Mouse (Mus musculus) v-Abl transformed pro-B cells (cell line): ENCODE results near the gene Yjefn3.

Experiments
- in situ Hi-C, 2 experiments: fragments of 400-800 bp; cut with MboI; formaldehyde crosslinking; loops; one replicate each; pipeline ENCODE4 v1.15.1; 2025; ENCODE audit not compliant: unreplicated experiment in 2 of 2

The Yjefn3 gene

DNA sequence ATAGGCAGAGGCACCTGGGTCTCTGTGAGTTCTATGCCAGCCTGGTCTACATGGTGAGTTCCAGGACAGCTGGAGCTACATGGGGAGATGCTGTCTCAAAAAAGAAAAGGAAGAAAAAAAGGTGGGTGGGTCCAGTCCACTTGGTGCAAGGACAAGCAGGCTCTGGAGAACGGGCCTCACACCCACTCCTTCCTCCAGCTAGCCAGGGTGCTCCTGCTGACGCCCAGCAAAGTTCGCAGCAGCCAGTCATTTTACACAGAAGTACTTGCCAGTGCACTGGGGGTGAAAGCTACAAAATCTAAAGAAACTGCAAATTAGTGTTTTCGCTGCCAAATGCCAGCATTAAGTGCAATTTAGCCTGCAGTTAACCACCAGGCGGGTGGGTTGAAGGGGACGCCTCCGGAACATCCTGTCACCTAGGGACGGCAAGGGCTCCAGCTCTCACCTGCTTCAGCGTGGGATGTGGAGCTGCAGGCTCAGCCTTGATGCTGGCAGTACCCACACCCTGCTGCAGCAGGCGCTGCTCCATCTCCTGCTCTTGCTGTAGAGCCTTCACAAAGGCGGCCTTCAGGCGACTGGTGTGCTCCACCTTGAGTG lies 10.1 kb upstream of the Yjefn3 start:
- in situ Hi-C loops = no loop called here

DNA sequence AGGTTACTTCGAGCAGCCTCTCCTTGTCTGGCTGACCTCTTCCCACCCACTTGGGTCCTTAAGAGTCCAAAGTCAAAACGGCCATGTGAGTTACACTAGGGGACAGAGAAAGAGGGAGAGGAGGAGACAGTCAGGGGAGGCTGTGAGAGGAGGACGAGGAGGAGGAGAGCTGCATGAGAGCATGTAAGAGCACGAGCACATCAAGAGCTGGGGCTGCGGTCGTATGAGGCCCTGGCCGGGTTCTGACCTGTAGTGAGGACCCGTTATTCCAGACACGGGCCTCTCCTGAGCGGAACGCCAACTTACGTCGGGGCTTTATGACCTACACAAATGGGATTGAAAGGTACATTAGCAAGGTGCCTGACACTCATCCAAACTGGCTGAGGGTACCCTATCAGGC lies 9.4 kb upstream of the Yjefn3 start:
- in situ Hi-C loops = no loop called here

DNA sequence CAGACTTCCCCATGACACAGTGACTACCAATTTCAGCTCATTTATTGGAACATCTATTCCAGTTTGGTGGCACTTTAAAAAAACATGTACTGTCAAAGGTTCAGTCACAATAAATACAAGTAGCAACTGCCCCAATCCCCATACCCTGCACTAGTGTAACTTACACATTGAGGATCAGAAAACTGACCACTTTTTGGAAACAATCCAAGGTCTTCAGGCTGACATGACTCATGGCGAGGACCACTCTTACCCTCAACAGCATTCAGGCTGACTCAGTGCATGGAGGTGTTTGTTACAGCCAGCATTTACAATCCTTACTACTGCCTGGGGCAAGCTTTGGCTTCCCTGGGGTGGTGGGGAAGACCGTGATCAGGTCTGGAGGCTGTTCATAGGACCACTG lies 4.6 kb upstream of the Yjefn3 start:
- in situ Hi-C loops = no loop called here

DNA sequence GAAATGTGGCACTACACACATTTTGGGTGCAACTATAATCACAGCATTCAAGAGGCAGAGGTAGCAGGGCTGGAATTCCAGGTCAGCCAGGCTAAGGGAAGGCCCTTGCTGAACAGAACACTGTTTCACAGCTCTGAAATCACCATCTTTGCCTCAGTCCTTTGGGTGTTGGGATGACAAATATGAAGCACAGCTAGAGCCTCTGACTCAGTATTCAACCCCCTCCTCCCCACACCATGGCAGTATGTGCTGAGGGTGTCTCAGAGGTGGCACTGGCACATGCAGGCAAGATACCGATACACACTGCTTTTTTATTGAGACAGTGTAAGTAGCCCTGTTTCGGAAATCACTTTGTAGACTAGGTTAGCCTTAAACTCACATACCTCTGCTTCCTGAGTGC lies 3.7 kb upstream of the Yjefn3 start:
- in situ Hi-C loops = no loop called here

DNA sequence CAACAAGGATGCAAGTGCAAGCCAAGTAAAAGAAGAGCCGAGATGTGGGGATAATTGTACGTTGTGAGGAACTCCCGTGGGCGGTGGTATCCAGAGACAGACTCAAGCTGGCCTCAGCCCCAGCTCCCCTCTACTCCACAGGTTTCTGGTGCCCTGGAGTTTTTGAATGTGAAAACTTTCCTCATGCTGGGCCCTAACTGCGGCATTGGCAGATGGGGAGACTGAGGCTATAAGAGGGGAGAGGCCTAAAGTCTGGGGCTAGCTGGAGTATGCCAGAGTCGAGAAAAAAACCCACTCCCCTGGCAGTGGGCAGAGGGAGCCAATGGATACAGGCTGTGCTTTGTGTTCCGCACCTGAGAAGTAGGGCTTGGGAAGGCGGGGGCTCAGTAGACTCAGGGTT lies 1.6 kb upstream of the Yjefn3 start:
- in situ Hi-C loops = no loop called here

DNA sequence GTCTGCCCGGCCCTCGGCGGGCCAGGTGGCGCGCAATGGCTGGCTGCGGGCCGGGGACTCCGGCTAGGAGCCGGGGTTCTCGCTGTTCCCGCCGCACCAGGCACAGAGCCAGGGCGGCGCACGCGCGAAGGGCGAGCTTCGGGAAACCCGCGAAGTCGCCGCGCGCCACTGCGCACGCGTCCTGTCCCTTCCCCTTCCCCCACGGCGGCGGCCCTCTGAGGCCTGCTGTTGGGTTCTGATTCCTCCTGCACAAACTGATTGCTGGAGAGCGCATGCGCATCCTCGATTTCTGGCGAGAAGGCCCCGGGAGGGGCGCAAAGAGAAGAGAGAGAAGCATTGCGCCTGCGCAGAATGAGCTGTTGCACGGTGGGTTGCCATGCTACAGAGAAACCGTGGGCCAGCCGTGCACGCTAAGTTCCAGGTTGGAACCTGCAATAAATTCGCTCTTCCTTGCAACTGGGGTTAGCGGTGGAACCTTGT lies 591 bp upstream of the Yjefn3 start:
- in situ Hi-C loops = no loop called here

DNA sequence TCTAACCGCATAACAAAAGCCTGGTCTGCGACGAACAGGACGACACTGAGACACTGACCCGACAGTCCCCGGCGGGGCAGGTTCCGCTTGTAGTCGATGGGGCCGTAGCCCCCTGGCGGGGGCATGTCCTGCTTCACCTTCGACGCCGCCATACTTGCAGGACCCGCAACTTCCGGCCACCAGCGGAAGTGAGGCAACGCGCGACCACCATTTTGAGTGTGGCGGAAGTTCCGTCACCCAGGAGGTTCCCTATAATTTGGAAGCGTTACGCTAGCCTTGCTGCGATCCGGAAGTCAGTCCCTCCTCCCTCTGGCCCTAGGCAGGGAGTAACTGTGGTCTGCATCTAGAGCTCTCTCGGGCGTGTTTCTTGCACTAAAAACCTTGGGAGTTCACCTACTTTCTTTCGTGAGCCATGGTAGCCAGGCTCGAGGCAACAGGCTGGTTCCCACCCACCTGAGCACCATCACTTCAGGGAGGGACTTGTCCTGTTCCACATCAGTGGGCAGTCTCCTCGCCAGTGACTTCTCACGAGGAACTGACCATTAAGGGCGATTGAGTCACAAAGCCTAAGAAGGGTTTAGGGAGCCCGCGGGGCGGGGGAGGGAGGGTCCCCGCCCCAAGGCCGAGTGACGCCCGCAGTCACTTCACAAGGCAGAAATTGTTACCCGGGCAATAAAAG lies 889 bp downstream of the Yjefn3 start:
- in situ Hi-C loops = no loop called here

DNA sequence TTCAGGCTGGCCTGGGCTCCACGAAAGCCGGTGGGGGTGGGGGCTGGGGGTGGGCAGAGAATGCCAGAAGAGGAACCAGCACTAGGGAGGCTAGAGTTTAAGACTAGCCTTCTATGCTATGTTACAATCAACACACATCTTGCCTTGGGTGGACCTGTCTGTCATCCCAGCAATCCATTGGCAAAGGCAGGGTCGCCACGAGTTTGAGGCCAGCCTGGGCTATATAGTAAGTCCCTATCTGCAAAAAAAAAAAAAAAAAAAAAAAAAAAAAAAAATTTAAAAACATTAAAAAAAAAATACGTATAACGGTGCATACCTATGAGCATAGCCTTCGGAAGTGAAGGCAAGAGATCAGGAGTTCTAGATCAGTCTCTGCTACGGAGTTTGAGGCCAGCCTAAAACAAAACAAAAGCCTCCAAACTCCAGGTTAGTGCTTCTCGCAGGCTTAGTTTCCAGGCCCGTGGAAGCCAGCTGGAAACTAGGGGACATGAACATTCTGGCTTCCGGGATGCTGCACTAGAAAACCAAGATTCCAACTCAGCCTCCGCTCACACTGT lies 1.5 kb downstream of the Yjefn3 start:
- in situ Hi-C loops = no loop called here

DNA sequence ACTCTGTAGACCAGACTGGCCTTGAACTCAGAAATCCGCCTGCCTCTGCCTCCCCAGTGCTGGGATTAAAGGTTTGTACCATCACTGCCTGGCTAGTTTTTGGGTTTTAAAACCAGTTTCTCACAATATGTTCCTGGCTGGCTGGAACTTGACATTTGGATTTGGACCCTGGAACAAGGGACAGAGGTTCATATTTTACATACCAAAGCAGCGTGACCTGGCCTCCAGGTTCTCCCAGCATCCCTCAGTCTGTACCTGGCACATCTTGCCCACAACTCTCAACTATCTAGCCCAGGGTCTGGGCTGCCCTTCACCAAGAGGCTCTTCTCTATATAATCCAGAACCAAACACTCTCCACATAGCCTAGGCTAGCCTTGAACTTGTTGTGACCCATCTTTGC lies 2.6 kb downstream of the Yjefn3 start:
- in situ Hi-C loops = no loop called here

DNA sequence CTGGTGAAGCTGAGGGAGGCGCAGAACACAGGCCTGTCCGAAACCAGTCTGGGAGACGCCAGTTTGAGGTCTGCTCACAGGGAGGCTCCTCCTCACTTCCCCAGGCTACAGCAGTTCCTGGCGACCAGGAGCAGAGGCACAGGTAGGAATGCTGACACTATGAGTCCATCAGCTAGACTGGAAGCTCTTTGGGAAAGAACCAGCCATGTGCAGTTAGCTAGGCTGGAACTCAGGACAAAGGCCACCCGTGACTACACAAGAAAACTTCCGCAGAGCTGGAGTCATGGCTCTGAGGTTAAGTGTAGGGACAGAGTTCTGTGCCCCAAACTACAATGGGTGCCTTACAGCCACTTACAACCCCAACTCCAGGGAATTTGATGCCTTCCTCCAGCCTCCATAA lies 4.7 kb downstream of the Yjefn3 start:
- in situ Hi-C loops = no loop called here

DNA sequence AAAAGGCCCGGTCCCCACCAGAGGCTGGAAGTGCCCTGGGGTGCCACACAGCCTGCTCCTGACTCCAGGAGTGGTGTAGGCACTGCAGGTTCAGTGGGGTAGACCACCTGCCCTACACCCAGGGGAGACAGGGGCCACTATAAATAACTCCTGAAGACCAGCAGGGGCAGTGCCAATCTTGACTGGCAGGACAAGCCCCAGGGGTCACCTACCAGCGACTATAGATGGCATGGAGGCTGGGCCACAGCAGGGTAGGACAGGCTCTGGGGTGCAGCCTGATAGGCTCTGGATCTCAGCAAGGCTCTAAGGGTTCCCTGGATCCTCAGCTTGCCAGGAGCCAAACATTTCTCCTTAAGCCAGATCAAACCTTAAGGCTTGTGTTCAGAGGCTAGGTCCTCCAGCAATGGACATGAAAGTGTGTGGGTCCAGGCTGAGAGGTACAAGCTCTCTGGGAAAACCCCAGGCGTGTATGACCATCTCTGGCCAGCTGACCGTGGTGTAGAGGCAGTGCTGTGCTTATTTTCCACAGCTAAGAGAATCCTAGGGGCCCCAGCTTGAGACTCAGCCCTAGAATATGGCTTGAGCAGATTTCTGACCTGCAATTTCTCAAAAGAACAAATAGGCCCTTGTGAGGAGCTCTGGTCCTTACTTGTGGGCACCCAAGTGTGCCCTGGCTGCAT lies 6.6 kb downstream of the Yjefn3 start:
- in situ Hi-C loops = no loop called here

DNA sequence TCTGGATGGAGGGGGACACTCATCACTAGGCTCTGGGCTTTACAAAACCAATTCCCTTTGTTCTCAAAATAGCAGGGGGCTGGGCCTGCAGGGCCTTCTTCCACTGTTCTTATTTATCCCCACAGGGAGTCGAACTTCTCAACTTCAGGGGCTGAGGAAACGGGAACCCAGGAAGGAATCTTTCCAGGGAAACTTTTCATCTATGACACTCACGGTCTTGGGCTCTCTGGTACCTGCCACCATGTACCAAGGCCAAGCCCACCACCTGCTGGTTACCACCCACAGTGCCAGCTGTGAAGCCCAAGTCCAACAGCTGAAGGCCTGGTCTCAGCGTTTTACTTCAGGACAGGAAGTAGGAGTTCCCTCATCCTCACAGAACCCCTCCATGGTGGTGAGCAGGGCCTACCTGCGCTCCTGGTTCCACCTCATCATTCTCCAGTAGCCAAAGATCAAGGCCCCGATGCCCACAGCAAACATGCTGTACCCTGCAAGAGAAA lies 7.6 kb downstream of the Yjefn3 start:
- in situ Hi-C loops = no loop called here

DNA sequence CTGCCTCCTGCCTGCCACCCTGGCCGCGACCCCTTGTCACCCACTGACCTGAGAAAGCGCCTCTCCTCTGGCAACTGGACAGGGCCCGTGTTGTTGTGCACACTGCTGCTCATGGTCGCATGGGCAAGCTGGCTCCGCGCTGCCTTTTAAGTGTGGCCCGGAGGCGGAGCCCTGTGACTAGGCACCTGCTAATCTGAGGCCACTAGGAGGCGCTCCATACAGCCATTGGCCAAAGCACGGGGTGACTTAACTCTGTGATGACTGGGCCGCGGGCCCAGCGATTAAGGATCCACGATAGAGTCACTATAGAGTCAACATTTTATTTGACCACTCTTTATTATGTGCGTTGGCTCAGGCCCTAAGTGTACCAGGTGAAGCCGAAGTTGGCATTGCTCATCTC lies 8.6 kb downstream of the Yjefn3 start:
- in situ Hi-C loops = no loop called here

DNA sequence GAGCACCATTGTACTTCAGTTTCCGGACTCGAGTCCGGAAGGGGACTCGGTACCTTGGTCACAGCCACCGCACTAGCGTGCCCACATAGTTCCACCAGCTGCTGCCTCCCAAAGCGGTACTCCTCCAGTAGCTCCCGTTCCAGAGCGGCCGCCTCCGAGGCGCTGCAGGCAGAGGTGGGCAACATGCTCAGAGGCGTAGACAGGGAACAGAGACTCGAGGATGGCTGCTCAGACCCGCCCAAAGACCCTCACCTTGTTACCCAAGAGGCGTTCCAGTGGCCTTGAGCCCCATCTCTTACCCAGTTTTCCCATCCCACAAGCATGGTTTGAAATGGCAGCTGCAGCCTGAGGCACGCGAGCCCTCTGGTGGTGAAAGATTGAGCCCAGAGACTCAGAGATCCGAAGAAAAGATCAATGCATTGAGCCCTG lies 11.7 kb downstream of the Yjefn3 start:
- in situ Hi-C loops = no loop called here

DNA sequence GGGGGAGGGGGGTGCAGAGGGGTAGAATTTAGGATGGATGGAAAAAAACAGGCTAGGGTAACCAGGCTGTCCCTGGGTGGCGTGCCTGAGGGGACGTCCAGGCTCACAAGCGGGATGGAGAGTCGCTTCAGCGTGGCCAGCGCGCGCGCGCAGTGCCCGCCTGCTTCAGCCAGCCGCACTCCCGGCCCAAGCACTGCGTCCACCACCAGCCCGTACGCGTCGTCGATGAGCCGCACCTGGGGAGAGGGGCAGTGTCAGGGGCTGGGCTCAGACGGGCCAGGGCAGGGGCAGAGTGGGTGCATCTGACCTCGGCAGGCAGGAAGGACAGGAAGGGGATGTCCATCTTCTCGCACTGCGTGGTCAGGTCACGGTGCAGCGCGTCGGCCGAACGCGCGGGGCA lies 13.6 kb downstream of the Yjefn3 start:
- in situ Hi-C loops = no loop called here

DNA sequence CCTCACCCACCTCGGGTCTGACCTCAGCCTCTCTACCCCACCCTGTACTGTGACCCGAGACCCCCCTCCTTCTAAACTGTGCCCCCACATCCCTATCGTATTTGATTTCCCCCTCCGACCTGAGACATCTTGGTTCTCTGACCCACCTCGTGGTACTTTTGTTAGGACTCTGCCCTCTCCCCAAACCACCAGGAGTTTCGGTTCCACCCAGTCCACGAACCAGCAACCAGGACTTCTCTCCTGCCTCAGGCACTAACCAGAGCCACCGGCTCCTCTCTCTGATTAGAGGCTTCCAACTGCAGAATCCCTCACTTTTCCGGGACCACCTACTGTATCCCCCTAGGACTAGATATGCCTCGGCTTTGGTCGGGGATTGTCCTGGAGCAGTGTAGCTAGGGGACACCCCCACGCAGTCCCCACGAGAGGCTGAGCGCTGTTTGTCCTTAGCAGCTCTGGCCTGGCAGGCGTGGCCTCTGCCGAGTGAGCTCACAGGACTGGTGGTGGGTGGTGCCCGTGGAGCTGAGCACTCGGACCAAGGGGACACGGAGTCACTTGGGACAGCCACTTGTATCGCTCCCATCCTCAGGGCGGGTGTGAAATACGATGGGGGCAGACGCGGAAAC lies 14.2 kb downstream of the Yjefn3 start:
- in situ Hi-C loops = no loop called here

DNA sequence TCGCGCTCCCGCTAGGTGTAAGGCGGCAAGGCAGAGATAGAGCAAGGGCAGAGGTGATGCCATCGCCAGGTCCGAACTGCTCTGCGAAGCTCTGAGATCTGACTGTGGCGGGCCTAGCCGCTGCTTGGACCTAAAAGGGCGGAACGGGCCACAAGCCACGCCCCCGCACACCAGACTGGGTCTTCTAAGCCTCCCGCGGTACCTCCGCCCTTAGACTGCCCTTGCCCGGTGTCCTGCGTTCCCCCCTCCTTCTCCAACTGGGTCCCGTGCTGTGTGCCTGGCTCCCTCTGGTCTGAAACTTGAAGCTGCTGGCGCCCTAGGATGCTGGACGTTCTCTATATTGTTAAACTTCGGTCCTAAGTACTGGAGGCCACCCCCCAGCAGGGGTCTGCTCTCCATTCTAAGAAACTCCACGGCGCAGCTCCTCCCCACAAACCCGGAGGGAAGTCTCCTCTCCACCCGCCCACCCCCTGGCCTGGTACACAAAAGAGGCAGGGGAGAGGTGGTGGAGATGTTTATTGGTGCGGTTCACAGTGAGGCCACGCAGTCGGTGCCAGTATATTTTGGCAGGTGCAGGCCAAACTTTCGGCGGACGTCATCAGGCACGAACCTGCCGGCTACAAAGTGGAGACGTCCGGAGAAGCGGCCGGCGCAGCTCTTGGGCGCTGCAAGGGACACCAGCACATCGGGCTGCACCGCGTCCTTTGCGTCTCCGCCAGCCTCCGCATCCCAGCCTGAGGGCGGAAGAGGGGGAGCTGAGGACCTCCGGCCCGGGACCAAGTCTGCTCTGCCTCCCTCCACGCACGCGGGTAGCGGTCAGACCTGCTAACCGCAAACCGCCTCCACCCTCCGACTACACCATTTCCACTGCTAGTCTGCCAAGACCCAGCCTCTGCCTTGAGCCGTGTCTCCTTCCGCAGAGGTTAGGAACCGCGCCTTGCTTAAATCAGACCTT lies 14.9 kb downstream of the Yjefn3 start, which contains the start of gene Cilp2:
TSS of gene Cilp2 (minus strand) at position 399 of the 955 bp plus-strand sequence.
- in situ Hi-C loops = no loop called here

DNA sequence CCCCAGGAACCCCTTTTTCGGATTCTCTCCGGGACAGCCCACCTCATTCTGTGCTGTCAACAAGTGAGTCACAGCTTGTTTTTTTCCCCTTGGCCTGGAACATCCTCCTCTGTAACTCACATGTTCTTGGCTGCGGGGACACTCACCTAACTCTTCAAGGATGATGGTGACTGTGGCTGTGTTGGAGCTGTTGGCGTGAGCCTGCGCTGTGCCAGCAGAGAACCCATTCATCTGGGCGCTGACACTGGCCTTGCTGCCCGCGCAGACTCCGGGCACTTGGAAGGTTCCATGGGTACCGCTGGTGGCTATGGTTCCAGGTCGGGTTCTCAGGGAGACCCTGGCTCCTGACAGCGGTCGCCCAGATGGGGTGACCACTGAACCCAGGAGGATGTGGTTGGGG lies 18.4 kb downstream of the Yjefn3 start:
- in situ Hi-C loops = no loop called here

DNA sequence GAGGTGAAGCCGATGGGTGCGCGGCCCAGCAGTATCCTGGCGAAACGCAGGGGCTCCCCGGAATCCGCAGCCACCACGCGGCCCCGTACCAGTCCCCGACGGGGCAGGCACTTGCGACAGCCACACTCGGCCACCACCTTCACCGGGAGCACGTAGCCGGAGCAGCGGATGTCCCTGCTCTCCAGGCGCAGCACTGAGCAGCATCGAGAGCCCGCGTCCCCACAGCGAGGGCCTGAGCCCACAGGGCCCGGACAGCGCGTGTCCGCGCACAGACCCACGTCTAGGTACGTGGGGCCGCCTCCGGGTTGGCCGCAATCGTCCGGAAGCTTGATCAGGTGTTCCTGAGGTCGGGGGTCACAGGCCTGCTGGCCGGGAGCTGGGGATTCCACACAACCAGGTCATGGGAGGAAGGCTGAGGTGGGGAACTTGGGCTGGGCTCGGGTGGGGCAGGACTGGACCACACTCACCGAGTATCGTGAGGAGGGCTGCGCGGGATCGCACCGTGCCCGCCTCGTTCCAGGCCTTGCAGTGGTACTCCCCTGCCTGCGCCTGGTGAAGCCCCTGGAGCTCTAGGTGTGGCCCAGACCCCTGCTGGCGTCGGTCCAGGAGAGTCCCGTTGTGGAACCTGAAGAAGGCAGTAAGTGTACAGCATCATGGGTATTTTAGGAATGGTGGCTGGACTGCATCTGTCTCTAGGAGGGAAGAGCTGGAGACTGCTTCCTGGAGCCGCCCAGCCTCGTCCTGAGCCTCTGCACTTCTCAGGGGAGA lies 19.5 kb downstream of the Yjefn3 start:
- in situ Hi-C loops = no loop called here
